Mouse (Mus musculus) forebrain, postnatal 0 days (tissue): ENCODE data around the gene Kiss1r. TPM values are rescaled to one million over a fixed set of nuclear protein-coding genes. Genes with fewer than 3 reads are reported as not detected.

Source experiments
- ATAC-seq: fragments of 200-750 bp; cut with Nextera tagmentation; 2 replicates; pipeline ENCODE4 v1.8.0; 2017; ENCODE audit warnings: mild to moderate bottlenecking, moderate library complexity
- DNase-seq: peaks from one replicate; pipeline ENCODE4 v3.0.0-alpha.2; 2015
- H3K27ac ChIP-seq: fragments of 300-500 bp; sonication (generic); 2 replicates; pipeline ENCODE4 v1.5.1; 2014; ENCODE audit warnings: low read depth, mild to moderate bottlenecking, antibody characterized with exemption, low read length, moderate library complexity, mixed read lengths
- H3K27me3 ChIP-seq: fragments of 300-500 bp; sonication (generic); 2 replicates; pipeline ENCODE4 v1.6.1; 2014; ENCODE audit warnings: mild to moderate bottlenecking, low read length, mixed read lengths; ENCODE audit not compliant: insufficient read depth
- H3K36me3 ChIP-seq: fragments of 300-500 bp; sonication (generic); 2 replicates; pipeline ENCODE4 v1.6.1; 2014; ENCODE audit warnings: mild to moderate bottlenecking, moderate library complexity; ENCODE audit not compliant: insufficient read depth
- H3K4me1 ChIP-seq: fragments of 300-500 bp; sonication (generic); 2 replicates; pipeline ENCODE4 v1.6.1; 2014; ENCODE audit warnings: antibody characterized with exemption; ENCODE audit not compliant: insufficient read depth
- H3K4me2 ChIP-seq: fragments of 300-500 bp; sonication (generic); 2 replicates; pipeline ENCODE4 v1.6.1; 2014; ENCODE audit warnings: low read depth, mild to moderate bottlenecking, moderate library complexity
- H3K4me3 ChIP-seq: fragments of 300-500 bp; sonication (generic); 2 replicates; pipeline ENCODE4 v1.5.1; 2014; ENCODE audit warnings: low read depth, low read length, mixed read lengths
- H3K9ac ChIP-seq: fragments of 300-500 bp; sonication (generic); 2 replicates; pipeline ENCODE4 v1.6.1; 2014; ENCODE audit warnings: mild to moderate bottlenecking
- H3K9me3 ChIP-seq: fragments of 300-500 bp; sonication (generic); 2 replicates; pipeline ENCODE4 v1.6.1; 2016; ENCODE audit warnings: low read length
- CTCF ChIP-seq: sonication (generic); IDR thresholded peaks from 2 replicates; pipeline ENCODE4 v1.5.1; 2016; ENCODE audit warnings: antibody characterized with exemption, control low read depth, low read depth
- WGBS: fragments of 180-500 bp; shearing (Covaris S2); extraction: QIAGEN DNeasy Blood & Tissue Kit; methylation state at CpG from one replicate; pipeline ENCODE4 v1.1.7; 2014; 5-methylcytosine and 5-hydroxymethylcytosine counted together
- polyA plus RNA-seq: library from polyadenylated mRNA; unstranded; fragments of >200 nt; fragmentation: Nextera tagmentation; extraction: Ambion mirVana; gene quantifications from 2 replicates; pipeline ENCODE4 v1.2.1, GENCODE M21; 2015
- total RNA-seq: library from RNA; depleted of rRNA; stranded (reverse); fragments of >200 nt; gene quantifications from 2 replicates; pipeline ENCODE4 v1.2.3, GENCODE M21; 2014

The Kiss1r gene
- total and polyA plus RNA-seq, 2 experiments from 2014 or later: 3.4 to 5.4 TPM

- H3K4me2 ChIP-seq: peak within 1 kb of the TSS; percentile 45
- ATAC-seq: no peak
- peak within 1 kb of the TSS; percentile 94; the same call in 1 of the 2 replicates for H3K9ac ChIP-seq
- TF ChIP-seq CTCF: no peak
- peak within 1 kb of the TSS; percentile 97 for H3K27ac ChIP-seq
- no peaks in the 10 kb centered on the region for H3K9me3 ChIP-seq
- DNase-seq: no peak
- H3K36me3 ChIP-seq: peaks cover 29% of the 10 kb centered on the region; the same call in 1 of the 2 replicates
- H3K27me3 ChIP-seq: no peaks in the 10 kb centered on the region
- peaks cover 6% of the 10 kb centered on the region for H3K4me1 ChIP-seq
- no peak within 1 kb of the TSS for H3K4me3 ChIP-seq
- WGBS: 95% methylated on average over 4 of the region's 4 CpGs
Measured at GRCm38 (mm10) chr10:79910556-79910955, 6.2 kb upstream of the Kiss1r start, which contains the start of gene Gm26602. TSS of gene Gm26602 (plus strand) at chr10:79910856.

GRCm38 (mm10) chr10:79912412-79912811, 4.4 kb upstream of the Kiss1r start:
- ATAC-seq (no peak), DNase-seq (no peak)
- 74% methylated on average over 20 of the region's 20 CpGs for WGBS
- Histone ChIP-seq H3K27me3 (no peaks in the 10 kb centered on the region), H3K9ac (no peak overlapping the region), H3K9me3 (no peaks in the 10 kb centered on the region), H3K4me1 (peaks cover 16% of the 10 kb centered on the region), H3K27ac (no peak overlapping the region), H3K36me3 (peaks cover 17% of the 10 kb centered on the region; the same call in 1 of the 2 replicates), H3K4me3 (no peak overlapping the region), H3K4me2 (no peak overlapping the region)
- TF ChIP-seq CTCF: no peak

GRCm38 (mm10) chr10:79914131-79914947, 2.4 kb upstream of the Kiss1r start:
- H3K9me3 ChIP-seq: no peaks in the 10 kb centered on the region
- H3K4me3 ChIP-seq: no peak overlapping the region
- no peak overlapping the region for H3K9ac ChIP-seq
- H3K36me3 ChIP-seq: peaks cover 17% of the 10 kb centered on the region; the same call in 1 of the 2 replicates
- peaks cover 17% of the 10 kb centered on the region for H3K27me3 ChIP-seq
- no peak for DNase-seq
- no peak for TF ChIP-seq CTCF
- WGBS: 66% methylated on average over 11 of the region's 11 CpGs
- ATAC-seq: no peak
- H3K27ac ChIP-seq: no peak overlapping the region
- H3K4me2 ChIP-seq: no peak overlapping the region
- peaks cover 16% of the 10 kb centered on the region for H3K4me1 ChIP-seq

GRCm38 (mm10) chr10:79914948-79915596, 1.7 kb upstream of the Kiss1r start:
- no peak for TF ChIP-seq CTCF
- no peaks in the 10 kb centered on the region for H3K9me3 ChIP-seq
- ATAC-seq: no peak
- no peak overlapping the region for H3K9ac ChIP-seq
- WGBS: 64% methylated on average over 7 of the region's 7 CpGs
- H3K4me2 ChIP-seq: peak overlapping the region; percentile 94; the same call in 1 of the 2 replicates
- H3K4me1 ChIP-seq: peaks cover 14% of the 10 kb centered on the region
- peaks cover 24% of the 10 kb centered on the region for H3K27me3 ChIP-seq
- no peak overlapping the region for H3K27ac ChIP-seq
- peaks cover 17% of the 10 kb centered on the region; the same call in 1 of the 2 replicates for H3K36me3 ChIP-seq
- no peak for DNase-seq
- no peak overlapping the region for H3K4me3 ChIP-seq

- Histone ChIP-seq H3K36me3 (peaks cover 10% of the 10 kb centered on the region; the same call in 1 of the 2 replicates), H3K27me3 (peaks cover 34% of the 10 kb centered on the region), H3K4me3 (peak overlapping the region; percentile 75), H3K9ac (peak overlapping the region; percentile 91), H3K9me3 (no peaks in the 10 kb centered on the region), H3K4me2 (peak overlapping the region; percentile 94), H3K27ac (peak overlapping the region; percentile 71), H3K4me1 (peaks cover 14% of the 10 kb centered on the region)
- no peak for TF ChIP-seq CTCF
- DNase-seq (no peak), ATAC-seq (peak; percentile 15; the same call in 1 of the 2 replicates)
- WGBS: 4% methylated on average over 8 of the region's 8 CpGs
Measured at GRCm38 (mm10) chr10:79916081-79916480, 690 bp upstream of the Kiss1r start.

DNA sequence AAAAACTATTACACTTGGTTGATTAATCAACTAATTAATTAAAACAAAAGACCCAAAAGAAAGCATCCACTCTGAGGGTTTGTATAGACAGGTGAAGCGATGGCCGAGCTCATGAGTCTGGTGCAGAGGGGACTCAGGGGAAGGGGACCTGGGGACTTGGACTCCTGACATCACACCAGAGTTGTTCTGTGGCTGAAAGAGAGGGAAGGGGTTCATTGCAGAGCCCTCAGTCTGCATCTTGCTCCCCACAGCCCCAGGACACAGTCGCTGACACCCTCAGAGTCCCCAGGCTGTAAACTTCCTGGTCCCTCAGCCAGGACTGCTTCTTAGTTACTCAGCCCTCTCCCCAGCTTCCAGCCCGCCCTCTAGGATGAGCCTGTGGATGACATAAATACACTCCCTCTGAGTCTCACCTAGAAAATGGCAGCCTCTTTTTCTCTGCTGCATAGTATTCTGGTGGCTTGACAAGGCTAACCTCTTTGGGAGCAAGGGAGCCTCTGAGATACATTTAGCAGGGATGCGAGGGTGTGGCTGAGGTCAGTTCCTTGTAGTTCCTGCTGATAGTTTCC, 845 bp downstream of the Kiss1r start:
- no peak for DNase-seq
- no peak for ATAC-seq
- H3K27ac ChIP-seq: no peak overlapping the region
- H3K27me3 ChIP-seq: peaks cover 47% of the 10 kb centered on the region
- H3K4me1 ChIP-seq: peaks cover 14% of the 10 kb centered on the region
- no peaks in the 10 kb centered on the region for H3K36me3 ChIP-seq
- no peaks in the 10 kb centered on the region for H3K9me3 ChIP-seq
- peak overlapping the region; percentile 94 for H3K4me2 ChIP-seq
- WGBS: 58% methylated on average over 5 of the region's 5 CpGs
- H3K9ac ChIP-seq: peak overlapping the region; percentile 91
- TF ChIP-seq CTCF: no peak
- H3K4me3 ChIP-seq: peak overlapping the region; percentile 75; the same call in 1 of the 2 replicates
